Mouse (Mus musculus) urinary bladder, postnatal 36 days (tissue): ENCODE data around the gene Egflam.
A peak's percentile ranks its signal among the peaks of the same experiment; 100 is the strongest.

Experiments
- DNase-seq, 2 experiments: peaks; one replicate each; pipeline ENCODE4 v3.0.0; 2022; ENCODE audit warnings: low spot score in 2 of 2, mixed read lengths in 1 of 2

Egflam gene

GRCm38 (mm10) chr15:7216581-7217272, 181.5 kb downstream of the Egflam start:
- DNase-seq: no peak

DNA sequence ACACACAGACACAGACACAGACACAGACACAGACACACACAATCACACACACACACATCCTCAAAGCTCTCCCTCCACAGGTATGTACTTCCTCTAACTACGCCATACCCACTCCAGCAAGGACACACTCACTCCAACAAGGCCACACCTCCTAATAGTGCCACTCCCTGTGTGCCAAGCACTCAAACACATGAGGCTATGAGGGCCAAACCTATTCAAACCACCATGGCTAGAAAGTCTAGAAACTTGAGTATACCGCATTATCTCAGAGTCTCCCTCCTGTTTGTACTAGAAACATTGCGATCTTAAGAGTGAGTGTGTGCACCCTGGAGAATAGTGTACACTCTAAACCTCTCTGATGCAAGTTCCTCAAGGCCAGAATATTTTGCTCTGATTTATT, 182.3 kb downstream of the Egflam start:
- no peak for DNase-seq

DNA sequence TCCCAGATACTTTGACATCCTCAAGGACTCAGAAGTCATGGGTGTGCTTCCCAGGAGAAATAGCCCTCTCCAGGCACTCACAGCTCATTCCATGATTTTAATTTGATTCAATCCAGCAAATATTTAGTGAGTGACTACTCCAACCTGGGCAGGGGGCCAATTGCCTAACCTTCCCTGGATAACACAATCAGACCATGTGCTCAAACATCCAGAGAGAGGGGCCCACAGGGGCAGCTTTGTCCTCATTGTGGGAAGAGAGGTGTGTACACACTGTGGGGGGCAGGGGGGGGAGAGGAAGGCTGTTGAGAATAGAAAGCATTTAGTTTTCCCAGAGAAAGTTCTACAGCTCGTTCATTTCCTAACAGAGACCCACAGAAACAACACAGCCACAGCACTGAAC, 184.5 kb downstream of the Egflam start:
- peak in 1 of 2 experiments; percentile 63 for DNase-seq

DNA sequence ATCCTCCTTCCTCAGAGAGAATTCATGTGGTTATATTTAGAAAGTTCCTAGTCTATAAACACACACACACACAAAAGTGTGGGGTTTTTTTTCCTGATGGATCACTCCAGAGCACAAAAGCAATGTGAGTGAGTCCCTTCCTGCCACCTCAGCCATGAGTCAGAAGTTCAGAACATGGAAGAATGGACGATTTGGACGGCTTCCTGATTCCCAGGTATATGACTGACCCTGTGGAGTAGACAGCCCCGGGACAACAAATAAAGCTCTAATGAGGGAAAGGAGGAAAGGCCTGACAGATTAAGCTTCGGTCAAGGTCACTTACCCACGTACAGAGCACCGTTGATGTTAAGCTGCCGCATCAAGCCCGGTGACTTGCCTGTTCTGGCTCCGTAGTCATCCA, 190.0 kb downstream of the Egflam start:
- DNase-seq: no peak

GRCm38 (mm10) chr15:7207292-7207691, 190.9 kb downstream of the Egflam start:
- DNase-seq: no peak

DNA sequence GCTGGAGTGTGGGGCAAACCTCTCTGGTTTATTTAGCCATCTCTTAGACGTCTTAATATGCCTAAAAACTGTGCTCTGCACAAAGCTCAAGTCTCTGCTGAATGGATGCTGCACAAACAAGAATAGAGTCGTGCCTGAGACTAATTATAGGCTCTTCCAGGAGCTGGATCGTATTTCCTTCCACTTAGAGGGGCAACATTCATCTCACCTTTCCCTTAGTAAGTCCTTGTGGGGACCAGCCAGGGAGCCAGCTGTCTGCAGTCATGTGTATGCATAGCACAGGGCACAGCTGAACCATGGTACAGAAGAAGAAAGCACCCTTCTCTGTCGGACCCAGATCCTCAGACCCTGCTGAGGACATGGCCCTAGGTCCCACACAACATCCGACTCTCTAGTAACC, 192.1 kb downstream of the Egflam start:
- DNase-seq: no peak

DNA sequence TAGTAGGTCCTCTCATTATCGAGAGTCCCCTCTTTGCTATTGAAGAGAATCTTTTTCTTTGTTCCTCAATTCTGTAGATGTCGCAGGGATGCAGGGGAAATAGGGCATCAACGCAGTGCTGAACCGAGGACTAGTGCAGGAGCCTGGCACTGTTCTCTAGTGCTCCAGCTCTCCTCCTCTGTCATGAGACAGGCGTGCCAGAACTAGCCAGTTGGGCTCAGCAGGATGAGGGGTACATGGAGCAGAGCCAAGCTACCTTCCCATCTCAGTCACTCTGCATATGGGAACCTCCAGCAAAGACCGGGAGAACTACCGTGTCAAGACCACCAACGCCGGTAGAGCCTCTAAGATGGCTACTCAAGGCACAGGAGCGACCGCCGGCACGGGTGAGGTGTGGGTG, 193.3 kb downstream of the Egflam start:
- no peak for DNase-seq

DNA sequence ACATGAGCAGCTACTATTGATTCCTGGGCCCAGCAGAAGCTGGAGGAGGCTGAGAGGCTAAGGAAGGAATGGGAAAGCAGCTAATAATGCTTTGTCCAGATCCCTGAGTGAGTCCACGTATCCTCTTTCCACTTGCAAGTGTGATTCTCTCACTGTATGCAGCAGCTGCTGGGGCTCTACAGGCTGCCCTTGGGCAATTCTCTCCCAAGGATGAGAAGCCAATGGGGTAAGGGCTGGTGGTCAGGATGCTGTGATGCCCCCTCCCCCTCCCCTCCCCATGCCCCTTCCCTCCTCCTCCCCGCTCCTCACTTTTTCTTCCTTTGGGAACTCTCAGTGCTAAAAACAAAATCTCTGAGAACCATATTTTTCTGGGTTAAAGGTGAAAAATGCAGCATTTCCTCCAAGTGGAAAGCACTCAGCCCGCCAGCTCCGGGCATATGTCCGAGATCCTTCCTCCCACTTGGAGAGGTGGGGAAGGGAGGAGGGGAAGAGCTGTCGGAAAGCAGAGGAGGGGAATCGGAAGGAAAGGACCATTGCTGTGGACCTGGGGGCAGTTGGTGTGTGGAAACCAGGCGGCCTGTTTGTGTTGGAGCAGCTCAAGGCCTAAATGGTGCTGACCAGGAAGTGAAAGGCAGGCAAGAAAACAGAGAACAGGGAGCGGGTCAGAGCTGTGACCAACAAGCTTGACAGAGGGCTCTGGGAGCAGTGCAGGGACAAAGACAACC, 194.4 kb downstream of the Egflam start:
- peak in 1 of 2 experiments; percentile 66 for DNase-seq

GRCm38 (mm10) chr15:7202981-7203380, 195.2 kb downstream of the Egflam start:
- no peak for DNase-seq

- peak in 1 of 2 experiments; percentile 16 for DNase-seq
Observed at GRCm38 (mm10) chr15:7201421-7202380, 196.5 kb downstream of the Egflam start.

GRCm38 (mm10) chr15:7200286-7200685, 197.9 kb downstream of the Egflam start:
- no peak for DNase-seq

DNA sequence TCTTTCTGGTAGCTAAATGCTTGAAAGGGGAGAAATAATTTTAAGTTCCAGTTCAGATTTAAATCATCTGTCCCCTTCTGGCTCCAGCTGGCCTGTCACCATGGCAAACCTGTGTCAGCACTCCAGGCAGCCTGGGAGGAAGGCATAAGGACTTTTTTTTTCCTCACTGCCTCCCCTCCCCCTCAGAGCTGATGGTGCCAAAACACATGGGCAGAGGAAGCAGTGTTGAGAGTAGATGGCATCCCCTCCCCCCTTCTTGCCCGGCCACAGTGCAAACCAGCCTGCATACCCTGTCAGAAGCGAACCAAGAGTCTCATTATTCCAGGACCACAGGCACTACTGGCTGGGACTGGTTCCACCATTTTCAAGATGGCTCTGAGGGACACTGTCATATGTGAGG, 199.4 kb downstream of the Egflam start:
- DNase-seq: no peak

- no peak for DNase-seq
Observed at GRCm38 (mm10) chr15:7197652-7198445, 200.3 kb downstream of the Egflam start.

DNA sequence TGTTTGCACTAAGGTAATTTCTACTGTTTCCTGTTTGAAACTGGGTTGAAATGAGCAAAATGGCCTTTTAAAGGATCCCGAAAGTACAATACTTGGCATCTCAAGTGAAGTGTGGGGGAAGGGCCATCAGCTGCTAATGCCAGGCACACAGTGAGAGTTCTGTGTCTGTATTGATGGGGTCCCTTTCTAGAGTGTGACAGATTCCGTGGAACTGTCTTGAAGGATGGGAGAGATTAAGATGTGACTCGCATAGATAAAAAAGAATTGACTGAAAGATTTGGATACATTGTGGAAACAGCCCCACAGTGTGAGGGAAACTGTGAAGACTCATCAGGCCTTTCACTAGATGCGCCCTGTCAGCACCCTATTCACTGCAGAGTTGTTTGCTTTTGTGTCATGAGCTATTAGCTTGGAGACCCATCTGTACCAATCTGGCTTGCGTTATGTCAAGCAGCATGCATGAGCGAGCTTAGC, 203.4 kb downstream of the Egflam start:
- no peak for DNase-seq

DNA sequence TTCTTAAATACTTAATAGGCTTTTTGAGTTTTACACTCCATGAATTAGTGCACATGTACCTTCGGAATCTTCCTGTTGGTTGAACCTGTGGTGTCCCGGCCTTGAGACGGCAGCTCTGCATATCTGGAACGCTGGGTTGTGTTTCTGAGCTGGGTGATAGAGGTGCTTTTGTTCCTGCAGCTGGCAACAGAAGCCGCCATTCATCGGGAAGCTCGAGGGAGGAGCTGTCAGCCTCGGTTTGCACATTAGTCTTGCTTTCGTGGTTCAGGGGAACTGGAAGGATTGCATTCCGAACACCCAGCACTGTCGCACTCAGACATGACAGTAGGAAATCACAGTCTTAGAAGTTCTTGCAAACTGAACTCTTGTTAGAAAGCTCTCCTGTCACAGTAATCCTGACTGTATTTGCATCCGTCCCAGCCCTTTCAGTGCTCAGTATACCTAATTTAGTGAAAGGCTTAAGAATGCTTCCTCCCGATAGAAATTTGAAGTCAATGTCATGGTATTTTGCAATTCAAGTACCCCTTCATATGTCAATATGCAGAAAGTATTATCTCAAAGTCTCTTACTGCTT, 204.0 kb downstream of the Egflam start:
- DNase-seq: no peak

GRCm38 (mm10) chr15:7192582-7192981, 205.6 kb downstream of the Egflam start:
- no peak for DNase-seq

DNA sequence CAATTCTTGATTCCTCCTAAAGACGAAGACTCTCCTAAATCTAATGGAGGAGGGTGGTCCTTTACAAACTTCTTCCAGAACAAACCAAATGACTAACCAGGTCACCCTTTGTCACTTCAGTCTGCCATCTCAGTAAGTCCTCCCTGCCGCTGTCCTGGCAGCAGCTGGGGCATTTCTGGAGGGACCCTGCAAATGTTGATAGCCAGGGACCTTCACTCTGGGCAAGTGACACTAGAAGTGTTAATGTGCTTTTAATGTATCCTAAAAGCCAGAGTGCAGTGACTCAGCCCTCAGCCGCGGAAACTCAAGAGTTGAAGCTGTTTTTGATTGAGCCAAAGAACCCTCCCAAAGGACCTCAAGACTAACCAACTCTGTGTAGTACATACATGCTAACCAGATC, 207.1 kb downstream of the Egflam start:
- DNase-seq: no peak

GRCm38 (mm10) chr15:7189678-7190454, 208.3 kb downstream of the Egflam start:
- DNase-seq: no peak

GRCm38 (mm10) chr15:7187682-7188081, 210.5 kb downstream of the Egflam start:
- DNase-seq: no peak

DNA sequence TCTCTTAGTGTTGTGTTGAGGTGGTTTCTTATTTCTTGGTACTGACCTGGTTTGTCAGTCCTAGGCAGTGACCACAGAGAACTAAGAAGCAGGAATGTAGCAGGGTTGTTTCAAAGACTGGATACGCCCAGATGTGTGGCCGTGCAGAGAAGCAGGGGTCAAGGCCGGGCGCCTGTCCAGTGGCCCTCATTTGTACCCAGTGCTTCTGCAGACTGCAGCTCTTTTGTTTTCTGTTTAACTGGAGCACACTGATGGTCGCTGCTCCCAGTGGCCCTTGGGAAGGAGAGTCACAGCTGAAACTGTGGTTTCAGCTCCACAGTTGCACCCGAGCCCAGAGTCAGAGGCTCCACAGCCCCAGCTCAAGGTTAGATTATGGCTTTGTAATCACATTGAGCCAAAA, 217.6 kb downstream of the Egflam start:
- no peak for DNase-seq
